Mouse (Mus musculus) layer of hippocampus, adult 18-20 months (tissue): ENCODE results near the gene Enox1. TPM values are rescaled to one million over a fixed set of nuclear protein-coding genes. Genes with fewer than 3 reads are reported as not detected.
"Not testable (repeated sequence)": the region's sequence is repeated elsewhere in the genome, so short reads cannot be mapped to it uniquely, and the experiment has no call there.

ENCODE experiments used
- DNase-seq, 2 experiments: peaks; one replicate each; pipeline ENCODE4 v3.0.0; 2022; ENCODE audit warnings: low spot score in 2 of 2
- long read RNA-seq: library from polyadenylated mRNA; stranded (forward); transcript quantifications from one replicate; pipeline ENCODE4 v2.0.0, GENCODE M21; 2021
- total RNA-seq, 2 experiments: library from RNA; stranded (reverse); gene quantifications; 2 replicates each; pipeline ENCODE4 v1.2.3; 2021

Gene Enox1
- total RNA-seq = 10 to 100 TPM; 61.5 to 62.6 TPM
- long read RNA-seq, partial matches to known transcripts = 7 of 47 reads
- long read RNA-seq, other reads (novel, unspliced or antisense) = 39 of 47 reads

- peak; percentile 78 to 91 for DNase-seq
Measured at GRCm38 (mm10) chr14:77156222-77156910, at the start of gene Enox1. Gene Enox1, plus strand, starts transcription at chr14:77156763.

GRCm38 (mm10) chr14:77110622-77111021, 45.9 kb upstream of the Enox1 start:
- DNase-seq = not testable (repeated sequence)

GRCm38 (mm10) chr14:77130612-77131011, 26.0 kb upstream of the Enox1 start:
- no peak for DNase-seq

GRCm38 (mm10) chr14:77136936-77137335, 19.6 kb upstream of the Enox1 start:
- DNase-seq = no peak

GRCm38 (mm10) chr14:77141324-77142282, 15.0 kb upstream of the Enox1 start:
- DNase-seq = peak; percentile 54 to 90

- DNase-seq = no peak
Measured at GRCm38 (mm10) chr14:77145103-77145502, 11.5 kb upstream of the Enox1 start.

GRCm38 (mm10) chr14:77147635-77148034, 8.9 kb upstream of the Enox1 start:
- DNase-seq = no peak

GRCm38 (mm10) chr14:77150556-77150955, 6.0 kb upstream of the Enox1 start:
- no peak for DNase-seq

- DNase-seq = no peak
Measured at GRCm38 (mm10) chr14:77151431-77151830, 5.1 kb upstream of the Enox1 start.

- no peak for DNase-seq
Measured at GRCm38 (mm10) chr14:77156911-77157504, 445 bp downstream of the Enox1 start.

GRCm38 (mm10) chr14:77157505-77157911, 945 bp downstream of the Enox1 start:
- DNase-seq = peak; percentile 86 to 92

- peak in 1 of 2 experiments; percentile 55 for DNase-seq
Measured at GRCm38 (mm10) chr14:77159397-77159796, 2.8 kb downstream of the Enox1 start.

- no peak for DNase-seq
Measured at GRCm38 (mm10) chr14:77162496-77162895, 5.9 kb downstream of the Enox1 start.

GRCm38 (mm10) chr14:77164396-77164795, 7.8 kb downstream of the Enox1 start:
- DNase-seq = no peak

- no peak for DNase-seq
Measured at GRCm38 (mm10) chr14:77168161-77168560, 11.6 kb downstream of the Enox1 start.

- DNase-seq = no peak
Measured at GRCm38 (mm10) chr14:77174491-77174890, 17.9 kb downstream of the Enox1 start.

GRCm38 (mm10) chr14:77174931-77175330, 18.4 kb downstream of the Enox1 start:
- DNase-seq = no peak

GRCm38 (mm10) chr14:77180241-77180640, 23.7 kb downstream of the Enox1 start:
- peak in 1 of 2 experiments; percentile 46 for DNase-seq

GRCm38 (mm10) chr14:77180753-77181374, 24.3 kb downstream of the Enox1 start:
- no peak for DNase-seq

GRCm38 (mm10) chr14:77183491-77183890, 26.9 kb downstream of the Enox1 start:
- DNase-seq = no peak

- DNase-seq = no peak
Measured at GRCm38 (mm10) chr14:77190158-77190557, 33.6 kb downstream of the Enox1 start.
